Mouse (Mus musculus) MEL (cell line): ENCODE results near the gene 2010109A12Rik.

Experiments
- CTCF ChIP-seq, 3 experiments: IDR thresholded peaks in 2 of 3; conservative IDR thresholded peaks in 1 of 3; 2 replicates each; pipeline ENCODE4 v1.5.1; 2011 to 2012; ENCODE audit warnings: low read length in 3 of 3, low read depth in 2 of 3, mild to moderate bottlenecking in 2 of 3, improper control_type of control experiment in 1 of 3, inconsistent platforms in 1 of 3, mixed read lengths in 1 of 3, moderate library complexity in 1 of 3; ENCODE audit not compliant: control insufficient read depth in 1 of 3, insufficient read depth in 1 of 3, poor library complexity in 1 of 3, severe bottlenecking in 1 of 3
- HCFC1 ChIP-seq: IDR thresholded peaks from 2 replicates; pipeline ENCODE4 v1.6.1; 2012; ENCODE audit warnings: low read depth, mild to moderate bottlenecking, inconsistent platforms, low read length, improper control_type of control experiment, moderate library complexity
- MAX ChIP-seq: IDR thresholded peaks from 2 replicates; pipeline ENCODE4 v1.6.1; 2011; ENCODE audit warnings: low read length, improper control_type of control experiment
- POLR2A ChIP-seq, 2 experiments: IDR thresholded peaks; 2 replicates each; pipeline ENCODE4 v1.6.1; 2011 to 2012; ENCODE audit warnings: low read length in 2 of 2, mild to moderate bottlenecking in 2 of 2, control low read depth in 1 of 2, improper control_type of control experiment in 1 of 2, low read depth in 1 of 2, moderate library complexity in 1 of 2; ENCODE audit not compliant: control insufficient read depth in 1 of 2, insufficient read depth in 1 of 2, poor library complexity in 1 of 2
- SIN3A ChIP-seq: IDR thresholded peaks from 2 replicates; pipeline ENCODE4 v1.6.1; 2012; ENCODE audit warnings: low read length, improper control_type of control experiment, inconsistent platforms
- UBTF ChIP-seq: IDR thresholded peaks from 2 replicates; pipeline ENCODE4 v1.6.1; 2012; ENCODE audit warnings: low read depth, mild to moderate bottlenecking, inconsistent platforms, low read length, improper control_type of control experiment, moderate library complexity, borderline replicate concordance; ENCODE audit not compliant: insufficient read depth

DNA sequence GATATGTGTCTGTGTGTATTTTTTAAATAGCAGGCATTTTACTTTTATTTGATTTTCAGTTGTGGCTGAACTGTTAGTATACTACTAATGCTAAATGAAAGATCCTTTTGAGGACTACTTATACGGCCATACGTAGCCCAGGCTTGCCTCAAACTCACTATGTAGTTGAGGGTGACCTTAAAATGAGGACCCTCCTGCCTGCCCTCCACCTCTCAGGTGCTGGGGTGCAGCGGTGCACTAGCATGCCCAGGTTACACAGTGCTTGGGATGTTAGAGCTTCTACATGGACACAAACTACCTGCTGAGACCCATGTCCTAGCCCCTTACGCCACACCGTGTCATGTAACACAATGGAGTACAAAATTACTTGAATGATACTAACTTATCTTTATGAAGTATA lies 15.9 kb upstream of the 2010109A12Rik start:
- TF ChIP-seq CTCF (IDR thresholded peaks at IDR 0.05 in 2 of 3, conservative IDR thresholded peaks at IDR 0.05 in 1 of 3; ENCODE audit: control insufficient read depth in 1 of 3, insufficient read depth in 1 of 3, low read depth in 2 of 3, low read length in 3 of 3, poor library complexity in 1 of 3, severe bottlenecking in 1 of 3): no peak
- no peak for TF ChIP-seq SIN3A
- TF ChIP-seq UBTF: no peak
- TF ChIP-seq HCFC1: no peak
- TF ChIP-seq MAX: no peak
- TF ChIP-seq POLR2A (IDR thresholded peaks at IDR 0.05; ENCODE audit: control insufficient read depth in 1 of 2, insufficient read depth in 1 of 2, low read depth in 1 of 2, low read length in 2 of 2, poor library complexity in 1 of 2): no peak
